ENCODE assay signal across 25 mouse cellular contexts in genomic region chr12:99314817-99315216, GRCm38 (mm10).
A peak's percentile ranks its signal among the peaks of the same experiment; 100 is the strongest.
DNase-seq lines count a peak whose midpoint lies in the region; ATAC-seq and TF ChIP-seq lines count a peak whose summit lies in the region.
"Had no signal": no experiment of that assay in that cellular context is flagged by ENCODE, and none has a peak within 500 bp of the region (broad histone marks: within the 10 kb centered on the region; RNA-seq: fewer than 3 reads in every experiment).

No protein-coding gene starts in this region.

- TF ChIP-seq CTCF in gastrocnemius, adult 2 months (IDR thresholded peaks at IDR 0.05): no peak
- TF ChIP-seq CTCF in MEL (IDR thresholded peaks at IDR 0.05 in 2 of 3, conservative IDR thresholded peaks at IDR 0.05 in 1 of 3; ENCODE audit: control insufficient read depth in 1 of 3, insufficient read depth in 1 of 3, low read depth in 2 of 3, low read length in 3 of 3, poor library complexity in 1 of 3, severe bottlenecking in 1 of 3): no peak
- no peak for TF ChIP-seq CTCF in cerebellum, adult 2 months (IDR thresholded peaks at IDR 0.05; ENCODE audit: borderline replicate concordance, insufficient read depth, low read depth, low read length)

- peaks cover 0 to 3% of the 10 kb centered on the region in 2 experiments; a peak in 2 of 4 replicates for H3K36me3 ChIP-seq in MEL (ENCODE audit: control insufficient read depth in 1 of 2, insufficient read depth in 2 of 2, low read length in 2 of 2)
- H3K36me3 ChIP-seq: forebrain, embryonic 15.5 days had no signal

- H3K9ac ChIP-seq in MEL (ENCODE audit: control insufficient read depth, low read depth, low read length, poor library complexity, severe bottlenecking): no peak overlapping the region
- H3K9ac ChIP-seq: embryonic facial prominence, embryonic 13.5 days; forebrain, embryonic 12.5 days; forebrain, embryonic 15.5 days; hindbrain, embryonic 13.5 days; intestine, embryonic 15.5 days had no signal

- TF ChIP-seq EP300 in MEL (IDR thresholded peaks at IDR 0.05; ENCODE audit: low read depth in 1 of 2, low read length in 2 of 2): no peak

- 87% methylated on average over 5 of the region's 5 CpGs for WGBS in cerebellum, adult 2 months

- TF ChIP-seq RAD21 in MEL (IDR thresholded peaks at IDR 0.05; ENCODE audit: low read depth, low read length): no peak

- H3K27ac ChIP-seq in gastrocnemius, adult 2 months: 0 out of 2 replicates have a peak overlapping the region, but pooled peaks have one; percentile 35
- no peak overlapping the region for H3K27ac ChIP-seq in MEL (ENCODE audit: control insufficient read depth, low read depth, low read length)
- no peak overlapping the region for H3K27ac ChIP-seq in cerebellum, adult 2 months (ENCODE audit: insufficient read depth, low read length)
- H3K27ac ChIP-seq: embryonic facial prominence, embryonic 10.5 days; embryonic facial prominence, embryonic 13.5 days; forebrain, embryonic 12.5 days; forebrain, embryonic 15.5 days; hindbrain, embryonic 10.5 days; hindbrain, embryonic 13.5 days; intestine, embryonic 15.5 days had no signal

- intact Hi-C loops in gastrocnemius, adult 2 months (cut with DNase I): no loop called here

- no peaks in the 10 kb centered on the region for H3K27me3 ChIP-seq in MEL (ENCODE audit: control insufficient read depth in 1 of 2, insufficient read depth in 2 of 2, low read length in 2 of 2)
- H3K27me3 ChIP-seq in cerebellum, adult 2 months (ENCODE audit: control insufficient read depth, insufficient read depth, low read length): no peaks in the 10 kb centered on the region
- H3K27me3 ChIP-seq: CH12.LX; embryonic facial prominence, embryonic 13.5 days; forebrain, embryonic 12.5 days; forebrain, embryonic 15.5 days; hindbrain, embryonic 13.5 days; intestine, embryonic 15.5 days had no signal

- H3K4me3 ChIP-seq in gastrocnemius, adult 2 months: no peak overlapping the region
- no peak overlapping the region for H3K4me3 ChIP-seq in MEL (ENCODE audit: control insufficient read depth in 1 of 2, insufficient read depth in 1 of 2, low read depth in 2 of 2, low read length in 2 of 2)
- no peak overlapping the region for H3K4me3 ChIP-seq in cerebellum, adult 2 months (replicated peaks; ENCODE audit: insufficient read depth, low read depth, low read length)
- H3K4me3 ChIP-seq: embryonic facial prominence, embryonic 10.5 days; embryonic facial prominence, embryonic 13.5 days; erythroblast, embryonic 14.5 days; forebrain, embryonic 12.5 days; forebrain, embryonic 15.5 days; hindbrain, embryonic 10.5 days; hindbrain, embryonic 13.5 days; intestine, embryonic 15.5 days had no signal

- DNase-seq in gastrocnemius, adult 2 months: no peak
- no peak for DNase-seq in gastrocnemius, postnatal 25 days
- DNase-seq in MEL (ENCODE audit: low read depth, low spot score): peak; percentile 50
- DNase-seq in telencephalon, adult 2 months (ENCODE audit: low read depth, low spot score): peak; percentile 33
- no peak for DNase-seq in embryo, embryonic 11 days
- no peak for DNase-seq in cerebellum, adult 2 months
- DNase-seq: adrenal gland, adult 2 months; adrenal gland, postnatal 25 days; cerebellum, adult 11-12 months; cerebellum, adult 9-10 months; cerebellum, postnatal 14 days; gastrocnemius, postnatal 36 days; heart, adult 18-20 months; kidney, adult 11 months had no signal

- no peak for TF ChIP-seq POLR2A in MEL (IDR thresholded peaks at IDR 0.05; ENCODE audit: control insufficient read depth in 1 of 2, insufficient read depth in 1 of 2, low read depth in 1 of 2, low read length in 2 of 2, poor library complexity in 1 of 2)
- no peak for TF ChIP-seq POLR2A in cerebellum, adult 2 months (IDR thresholded peaks at IDR 0.05; ENCODE audit: borderline replicate concordance, insufficient read depth, low read length)

- peaks cover 0 to 3% of the 10 kb centered on the region in 2 experiments; a peak in 2 of 4 replicates for H3K4me1 ChIP-seq in MEL (ENCODE audit: control insufficient read depth in 1 of 2, insufficient read depth in 2 of 2, low read length in 2 of 2)
- peaks cover 30% of the 10 kb centered on the region for H3K4me1 ChIP-seq in cerebellum, adult 2 months (ENCODE audit: control insufficient read depth, insufficient read depth, low read length)

- H3K9me3 ChIP-seq in MEL (replicated peaks; ENCODE audit: insufficient read depth, low read length): no peaks in the 10 kb centered on the region
- H3K9me3 ChIP-seq: embryonic facial prominence, embryonic 10.5 days; embryonic facial prominence, embryonic 13.5 days; forebrain, embryonic 15.5 days; hindbrain, embryonic 13.5 days; intestine, embryonic 15.5 days had no signal

- H3K79me2 ChIP-seq in MEL (ENCODE audit: control insufficient read depth, insufficient read depth, low read length, poor library complexity): no peaks in the 10 kb centered on the region

- ATAC-seq in granulocyte monocyte progenitor cell, adult 5-6 weeks (replicated peaks; ENCODE audit: poor library complexity, severe bottlenecking): peak; percentile 28; the same call in 1 of the 2 replicates
- ATAC-seq: forebrain, embryonic 15.5 days; hindbrain, embryonic 16.5 days; intestine, embryonic 15.5 days had no signal

TF ChIP-seq in MEL, 35 proteins besides CTCF, POLR2A, EP300 and RAD21:
- no peak for TF ChIP-seq RCOR1 (IDR thresholded peaks at IDR 0.05; ENCODE audit: low read depth, low read length)
- no peak for TF ChIP-seq SIN3A (IDR thresholded peaks at IDR 0.05; ENCODE audit: low read length)
- no peak for TF ChIP-seq BHLHE40 (IDR thresholded peaks at IDR 0.05; ENCODE audit: borderline replicate concordance, low read depth, low read length)
- no peak for TF ChIP-seq MYC (IDR thresholded peaks at IDR 0.05; ENCODE audit: low read depth, low read length)
- TF ChIP-seq MEF2A (IDR thresholded peaks at IDR 0.05; ENCODE audit: extremely low read depth, insufficient replicate concordance, low read depth, low read length, poor library complexity, severe bottlenecking): no peak
- no peak for TF ChIP-seq GABPA (IDR thresholded peaks at IDR 0.05; ENCODE audit: low read depth, low read length)
- no peak for TF ChIP-seq MAFK (IDR thresholded peaks at IDR 0.05; ENCODE audit: borderline replicate concordance, low read depth, low read length)

Comparison
In these comparisons a context has a peak if more than half of its experiments do, and no peak if none do; other contexts are left out.
1. DNase-seq: peak in MEL (single experiment) and telencephalon, adult 2 months (single experiment); none in gastrocnemius, adult 2 months (single experiment), gastrocnemius, postnatal 25 days (single experiment), embryo, embryonic 11 days (single experiment) and cerebellum, adult 2 months (0 of 2).